Mouse (Mus musculus): ENCODE measurements around the gene Olfr1432.
"Not testable (repeated sequence)": the region's sequence is repeated elsewhere in the genome, so short reads cannot be mapped to it uniquely, and the experiment has no call there.

The Olfr1432 gene

DNA sequence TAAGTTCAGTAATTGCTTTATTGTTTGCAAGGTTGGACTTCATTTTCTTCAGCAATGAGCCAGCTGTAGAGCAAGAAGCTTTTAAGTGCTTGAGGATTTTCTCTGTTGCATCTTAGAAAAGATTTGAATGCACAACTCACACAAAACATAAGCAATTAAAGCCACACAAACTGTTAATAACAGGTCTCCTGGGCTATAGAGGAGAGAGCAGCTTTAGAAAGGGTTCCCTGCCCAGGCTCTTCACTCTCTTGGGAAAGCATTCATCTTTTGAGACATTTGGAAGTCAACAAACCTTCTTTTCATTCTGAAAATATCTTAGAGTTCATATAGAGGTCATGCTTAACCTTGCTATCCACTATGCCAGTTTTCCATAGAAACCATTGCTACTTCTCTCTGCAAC lies at the start of gene Olfr1432:
Gene Olfr1432 (minus strand): TSS at position 101 of the 400 bp plus-strand sequence.
- not testable (repeated sequence) for DNase-seq

DNA sequence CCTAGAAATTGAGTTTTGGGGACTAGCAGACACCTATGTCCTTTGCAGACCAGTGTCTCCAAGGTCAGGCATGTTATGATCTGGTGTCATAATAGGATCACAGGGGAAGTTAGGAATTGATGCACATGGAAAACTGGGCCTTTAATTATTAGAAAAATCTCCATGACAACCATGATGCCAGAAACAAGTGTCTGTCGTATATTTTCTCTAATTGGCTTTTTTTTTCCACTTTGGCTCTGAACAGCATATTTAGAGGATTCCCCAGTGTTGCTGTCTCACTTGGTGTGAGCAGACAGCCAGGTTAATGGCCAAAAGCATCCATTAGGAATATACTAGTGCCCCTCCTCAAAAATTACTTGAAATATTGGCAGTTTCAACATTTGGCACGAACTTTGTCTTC lies 47.2 kb upstream of the Olfr1432 start, which contains the start of gene Olfr1434:
Gene Olfr1434 (plus strand): TSS at position 301 of the 400 bp plus-strand sequence.
- no peak for DNase-seq

DNA sequence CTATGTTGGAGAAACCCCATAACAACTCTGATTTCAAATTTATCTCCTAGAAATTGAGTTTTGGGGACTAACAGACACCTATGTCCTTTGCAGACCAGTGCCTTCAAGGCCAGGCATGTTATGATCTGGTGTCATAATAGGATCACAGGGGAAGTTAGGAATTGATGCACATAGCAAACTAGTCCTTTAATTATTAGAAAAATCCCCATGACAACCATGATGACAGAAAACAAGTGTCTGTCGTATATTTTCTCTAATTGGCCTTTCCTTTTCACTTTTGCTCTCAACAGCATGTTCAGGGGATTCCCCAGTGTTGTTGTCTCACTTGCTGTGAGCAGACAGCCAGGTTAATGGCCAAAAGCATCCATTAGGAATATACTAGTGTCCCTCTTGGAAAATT lies 28.3 kb upstream of the Olfr1432 start, which contains the start of gene Olfr235:
Gene Olfr235 (plus strand): TSS at position 301 of the 400 bp plus-strand sequence.
- DNase-seq, result no peak

DNA sequence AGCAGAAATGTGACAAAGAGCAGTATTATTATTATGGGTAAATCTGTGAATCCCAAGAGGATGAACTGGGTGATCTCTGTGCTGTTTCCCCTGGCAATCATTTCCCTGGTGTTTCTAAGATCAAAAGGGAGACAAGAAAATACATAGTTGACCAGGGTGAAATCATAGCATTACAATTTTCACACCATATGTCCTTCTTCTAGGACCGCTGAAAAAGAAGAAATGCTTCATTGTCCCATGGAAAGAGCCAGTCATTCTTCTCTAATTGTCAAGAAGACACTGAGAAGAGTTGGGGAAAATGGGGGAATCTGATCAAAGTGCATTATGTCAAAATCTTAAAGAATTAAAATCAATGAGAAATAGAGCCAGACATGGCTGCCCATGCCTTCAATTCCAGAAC lies 9.2 kb upstream of the Olfr1432 start, which contains the start of gene Olfr262:
Gene Olfr262 (minus strand): TSS at position 101 of the 400 bp plus-strand sequence.
- DNase-seq, result no peak

DNA sequence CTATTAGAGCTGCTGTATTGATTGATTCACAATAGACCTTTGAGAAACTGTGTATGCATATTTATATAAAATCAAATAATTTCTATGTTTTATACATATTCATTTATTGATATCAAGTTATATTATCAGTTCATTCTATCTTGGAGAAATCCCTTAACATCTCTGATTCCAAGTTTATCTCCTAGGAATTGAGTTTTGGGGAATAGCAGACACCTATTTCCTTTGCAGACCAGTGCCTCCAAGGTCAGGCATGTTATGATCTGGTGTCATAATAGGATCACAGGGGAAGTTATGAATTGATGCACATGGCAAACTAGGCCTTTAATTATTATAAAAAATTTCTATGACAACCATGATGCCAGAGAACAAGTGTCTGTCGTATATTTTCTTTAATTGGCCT lies 32.1 kb downstream of the Olfr1432 start, which contains the start of gene Olfr1431:
Gene Olfr1431 (plus strand): TSS at position 301 of the 400 bp plus-strand sequence.
- DNase-seq, result no peak

DNA sequence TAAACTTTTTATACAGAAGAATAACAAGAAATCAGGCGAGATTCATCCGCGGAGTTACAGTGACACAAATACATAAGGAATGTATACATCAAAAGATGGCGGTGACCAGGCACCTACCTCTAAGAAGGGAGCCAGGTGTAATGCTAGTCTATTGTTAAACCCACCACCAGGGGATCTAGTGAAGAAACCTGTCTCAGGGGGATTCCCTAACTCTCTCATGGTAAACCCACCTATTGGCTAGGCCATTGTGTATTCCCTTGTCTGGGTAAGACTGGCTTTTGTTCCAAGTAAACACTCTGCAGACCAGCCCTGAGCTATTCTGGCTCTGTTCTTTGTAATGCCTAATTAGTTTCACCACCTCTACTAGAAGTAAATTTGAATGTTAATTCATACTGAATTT lies 33.3 kb downstream of the Olfr1432 start:
- DNase-seq, result not testable (repeated sequence)

Data from kidney, postnatal 14 days (tissue).